Mouse (Mus musculus): ENCODE measurements around the gene Pde10a. TPM values are rescaled to one million over a fixed set of nuclear protein-coding genes. Genes with fewer than 3 reads are reported as not detected.

Pde10a gene
- polyA plus RNA-seq, 1 experiment from 2014 or later, result 3.5 TPM

DNA sequence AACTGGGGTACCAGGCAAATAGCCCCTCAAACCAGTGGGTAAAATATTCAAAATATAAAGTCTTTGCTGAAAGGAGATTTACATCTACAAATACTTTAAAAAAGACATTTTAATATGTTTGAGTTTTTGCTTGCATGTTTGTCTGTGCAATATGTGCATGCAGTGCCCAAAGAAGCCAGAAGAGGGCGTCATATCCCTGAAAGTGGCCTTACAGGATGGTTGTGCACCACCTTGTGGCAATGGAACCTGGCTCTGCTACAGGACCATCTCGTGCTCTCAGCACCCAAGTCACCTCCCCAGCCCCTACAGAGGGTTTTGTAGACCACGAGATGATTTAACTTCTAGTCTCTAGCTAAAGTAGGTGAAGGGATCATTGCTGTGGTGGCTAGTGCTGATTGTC is 8.7 kb downstream of the Pde10a start:
- Histone ChIP-seq H3K27ac (no peak overlapping the region), H3K4me3 (no peak overlapping the region), H3K9me3 (no peaks in the 10 kb centered on the region), H3K4me1 (no peaks in the 10 kb centered on the region), H3K27me3 (ENCODE audit: insufficient read depth, poor library complexity, severe bottlenecking) (peaks cover 1% of the 10 kb centered on the region; the same call in 1 of the 2 replicates), H3K36me3 (no peaks in the 10 kb centered on the region)
- 40% methylated on average over 3 of the region's 3 CpGs for WGBS
- no peak for DNase-seq (ENCODE audit: low spot score)

DNA sequence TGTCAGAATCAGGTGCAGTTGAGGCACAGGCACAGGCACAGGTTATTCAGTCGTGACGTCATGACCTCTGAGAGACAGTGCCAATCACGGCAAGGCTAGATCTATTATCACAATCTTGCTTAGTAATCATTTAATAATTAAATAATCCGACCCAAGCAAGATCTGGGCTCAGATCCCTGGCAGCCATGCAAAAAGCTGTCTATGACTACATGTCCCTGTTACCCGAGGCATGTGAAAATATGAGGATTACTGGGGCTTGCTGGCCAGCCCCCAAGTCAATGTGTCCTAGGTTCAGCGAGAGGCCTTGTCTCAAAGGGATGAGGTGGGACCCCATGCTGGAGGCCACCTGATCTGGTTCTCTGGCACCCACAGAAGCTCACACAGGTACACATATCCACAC is 11.3 kb downstream of the Pde10a start:
- Histone ChIP-seq H3K9me3 (no peaks in the 10 kb centered on the region), H3K4me3 (no peak overlapping the region), H3K36me3 (no peaks in the 10 kb centered on the region), H3K4me1 (no peaks in the 10 kb centered on the region), H3K27ac (no peak overlapping the region), H3K27me3 (ENCODE audit: insufficient read depth, poor library complexity, severe bottlenecking) (no peaks in the 10 kb centered on the region)
- whole genome bisulfite sequencing, result 78% methylated on average over 6 of the region's 6 CpGs
- DNase-seq (ENCODE audit: low spot score), result no peak

DNA sequence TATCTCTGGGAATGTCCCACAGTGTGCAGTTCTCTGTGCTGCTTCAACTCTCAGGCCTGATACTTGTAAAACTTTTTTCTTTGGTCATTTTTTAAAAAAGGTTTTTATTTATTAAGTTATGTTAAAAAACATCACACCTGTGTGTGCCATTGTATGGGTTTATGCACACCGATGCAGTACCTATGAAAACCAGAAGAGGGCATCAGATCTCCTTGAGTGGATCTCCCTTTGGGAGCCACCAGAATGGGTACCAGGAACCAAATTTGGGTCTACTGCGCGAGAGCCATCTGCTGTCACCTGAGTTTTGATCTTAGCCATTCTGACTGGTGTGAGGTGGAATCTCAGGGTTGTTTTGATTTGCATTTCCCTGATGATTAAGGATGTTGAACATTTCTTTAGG is 12.9 kb downstream of the Pde10a start:
- Histone ChIP-seq H3K36me3 (no peaks in the 10 kb centered on the region), H3K27me3 (ENCODE audit: insufficient read depth, poor library complexity, severe bottlenecking) (no peaks in the 10 kb centered on the region), H3K27ac (no peak overlapping the region), H3K4me1 (0 out of 2 replicates have a peak, but pooled peaks cover 3% of the 10 kb centered on the region), H3K4me3 (no peak overlapping the region), H3K9me3 (no peaks in the 10 kb centered on the region)
- no peak for DNase-seq (ENCODE audit: low spot score)
- WGBS, result 56% methylated on average over 3 of the region's 3 CpGs

DNA sequence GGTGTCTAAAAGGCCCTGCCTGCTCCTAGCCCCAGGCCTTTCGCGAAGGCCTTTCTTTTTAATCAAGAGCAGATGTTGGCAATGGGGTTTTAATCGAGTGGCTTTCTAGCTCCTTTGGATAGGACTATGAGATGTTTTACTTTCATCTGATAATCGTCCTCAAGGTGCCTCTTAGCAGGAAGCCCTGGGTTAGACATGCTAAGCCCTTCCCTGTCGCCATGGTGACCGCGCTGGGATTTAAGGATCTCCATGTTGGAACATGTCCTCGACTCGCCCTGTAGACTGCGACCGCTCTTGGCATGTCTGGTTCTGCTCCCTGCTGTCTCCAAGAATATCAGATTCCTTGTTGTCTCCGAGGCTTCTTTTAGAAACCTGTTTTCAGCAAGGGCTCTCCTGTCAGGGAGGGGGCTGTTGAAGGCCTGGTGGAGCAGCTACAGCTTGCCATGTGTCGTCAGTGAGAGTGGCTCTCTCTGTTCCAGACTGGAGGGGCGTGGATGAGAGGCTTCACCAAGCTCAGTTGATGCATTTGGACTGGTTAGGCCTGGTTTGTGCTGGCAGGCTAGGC is 16.9 kb downstream of the Pde10a start:
- no peak overlapping the region for H3K27ac ChIP-seq
- WGBS, result 67% methylated on average over 14 of the region's 14 CpGs
- DNase-seq (ENCODE audit: low spot score), result no peak
- no peak overlapping the region for H3K4me3 ChIP-seq
- H3K36me3 ChIP-seq, result no peaks in the 10 kb centered on the region
- no peaks in the 10 kb centered on the region for H3K9me3 ChIP-seq
- H3K27me3 ChIP-seq (ENCODE audit: insufficient read depth, poor library complexity, severe bottlenecking), result no peaks in the 10 kb centered on the region; the same call in 1 of the 2 replicates
- H3K4me1 ChIP-seq, result 0 out of 2 replicates have a peak, but pooled peaks cover 3% of the 10 kb centered on the region

DNA sequence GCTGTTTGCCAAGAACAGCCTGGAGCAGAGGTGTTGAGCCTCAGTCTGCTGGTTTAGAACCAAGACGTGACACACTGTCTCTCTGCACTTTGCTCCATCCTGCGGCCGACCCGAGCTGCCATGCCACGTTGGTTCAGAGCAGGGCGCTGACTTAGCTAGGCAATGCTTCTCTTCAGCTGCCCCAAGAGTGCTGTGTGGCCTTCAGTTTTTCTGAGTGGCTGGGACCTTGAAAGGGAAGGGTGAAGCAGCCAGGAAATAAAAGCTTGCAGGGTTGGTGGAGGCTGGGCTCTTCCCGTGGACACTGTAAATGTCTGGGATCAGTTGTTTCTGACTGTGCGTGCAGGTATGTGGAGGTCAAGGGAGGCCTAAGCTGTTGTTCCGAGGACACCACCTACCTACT is 21.2 kb downstream of the Pde10a start:
- 82% methylated on average over 9 of the region's 9 CpGs for WGBS
- H3K27me3 ChIP-seq (ENCODE audit: insufficient read depth, poor library complexity, severe bottlenecking), result peaks cover 18% of the 10 kb centered on the region
- H3K4me1 ChIP-seq, result 0 out of 2 replicates have a peak, but pooled peaks cover 3% of the 10 kb centered on the region
- H3K9me3 ChIP-seq, result no peaks in the 10 kb centered on the region
- no peaks in the 10 kb centered on the region for H3K36me3 ChIP-seq
- no peak overlapping the region for H3K27ac ChIP-seq
- no peak for DNase-seq (ENCODE audit: low spot score)
- no peak overlapping the region for H3K4me3 ChIP-seq

DNA sequence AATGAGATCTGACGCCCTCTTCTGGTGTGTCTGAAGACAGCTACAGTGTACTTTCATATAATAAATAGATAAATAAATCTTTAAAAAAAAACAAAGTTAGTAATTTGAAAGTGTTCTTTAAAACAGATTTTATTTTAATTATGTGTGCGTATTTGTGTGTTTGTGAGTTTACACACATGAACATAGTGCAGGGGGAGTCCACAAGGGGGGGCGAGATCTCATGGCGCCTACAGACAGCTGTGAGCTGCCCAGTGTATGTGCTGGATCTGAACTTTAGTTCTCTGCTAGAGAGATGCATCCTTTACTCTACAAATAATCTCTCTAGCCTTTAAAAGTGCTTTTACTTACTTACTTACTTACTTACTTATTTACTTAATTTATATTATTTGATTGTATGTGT is 23.6 kb downstream of the Pde10a start:
- no peak for DNase-seq (ENCODE audit: low spot score)
- 78% methylated on average over 4 of the region's 4 CpGs for WGBS
- Histone ChIP-seq H3K9me3 (no peaks in the 10 kb centered on the region), H3K4me3 (no peak overlapping the region), H3K27me3 (ENCODE audit: insufficient read depth, poor library complexity, severe bottlenecking) (peaks cover 18% of the 10 kb centered on the region), H3K27ac (no peak overlapping the region), H3K4me1 (peaks cover 11% of the 10 kb centered on the region; the same call in 1 of the 2 replicates), H3K36me3 (no peaks in the 10 kb centered on the region)

DNA sequence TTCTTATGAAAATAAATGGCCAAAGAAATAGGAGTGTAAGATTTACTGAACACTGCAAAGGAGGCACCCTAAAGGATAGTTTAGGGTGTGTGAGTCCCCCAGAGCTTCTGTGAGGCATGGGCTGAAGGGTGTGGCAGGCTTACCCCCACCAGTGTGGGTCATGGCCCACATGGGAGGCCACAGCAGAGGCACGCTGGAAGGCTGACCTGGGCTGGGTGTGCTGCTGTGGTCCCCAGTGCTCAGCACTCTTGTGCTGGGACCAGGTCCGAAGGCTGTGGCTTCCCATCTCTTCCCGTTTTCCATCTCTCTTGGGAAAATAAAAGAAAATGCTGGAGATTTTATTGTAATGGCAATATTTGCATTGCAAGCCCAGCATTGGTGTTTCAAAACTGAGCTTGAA is 26.5 kb downstream of the Pde10a start:
- no peak overlapping the region for H3K27ac ChIP-seq
- 80% methylated on average over 3 of the region's 3 CpGs for WGBS
- H3K36me3 ChIP-seq, result no peaks in the 10 kb centered on the region
- H3K9me3 ChIP-seq, result no peaks in the 10 kb centered on the region
- no peak for DNase-seq (ENCODE audit: low spot score)
- H3K4me3 ChIP-seq, result no peak overlapping the region
- peaks cover 20% of the 10 kb centered on the region; the same call in 1 of the 2 replicates for H3K4me1 ChIP-seq
- H3K27me3 ChIP-seq (ENCODE audit: insufficient read depth, poor library complexity, severe bottlenecking), result peaks cover 18% of the 10 kb centered on the region; the same call in 1 of the 2 replicates

DNA sequence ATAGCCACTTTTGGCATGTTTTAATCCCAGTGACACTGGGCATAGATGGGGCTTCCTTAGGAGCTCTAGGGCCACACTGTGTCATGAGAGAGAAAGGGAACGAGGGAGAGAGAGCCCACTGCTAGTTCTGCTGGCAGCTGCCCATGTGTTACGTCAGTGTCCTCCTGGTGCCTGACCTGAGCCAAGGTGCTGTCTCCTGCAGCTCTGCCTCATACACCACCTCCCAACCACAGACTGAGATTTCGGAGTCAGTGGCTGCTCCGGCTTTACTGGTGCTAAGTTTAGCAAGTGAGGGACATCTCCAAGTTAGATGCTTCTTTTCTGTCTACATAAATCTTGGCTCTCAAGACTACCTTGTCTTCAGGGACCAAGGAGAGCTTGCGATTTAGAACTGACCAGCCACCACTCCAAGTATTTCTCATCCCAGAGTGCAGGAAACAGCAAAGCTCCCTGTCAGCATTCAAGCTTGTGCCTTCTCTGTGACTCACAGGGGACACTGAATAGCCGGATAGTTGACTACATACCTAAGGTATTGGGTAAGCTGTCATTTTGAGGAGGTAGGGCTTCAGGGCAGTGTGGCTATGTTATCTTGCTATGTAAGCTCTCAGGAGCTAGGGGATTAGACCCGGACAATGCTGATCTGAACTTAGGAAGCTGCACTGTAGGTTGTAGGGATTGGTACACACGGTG is 27.3 kb downstream of the Pde10a start:
- H3K4me3 ChIP-seq, result no peak overlapping the region
- WGBS, result 52% methylated on average over 8 of the region's 8 CpGs
- no peaks in the 10 kb centered on the region for H3K9me3 ChIP-seq
- H3K4me1 ChIP-seq, result peaks cover 20% of the 10 kb centered on the region; the same call in 1 of the 2 replicates
- peak overlapping the region; percentile 29; the same call in 1 of the 2 replicates for H3K27ac ChIP-seq
- DNase-seq (ENCODE audit: low spot score), result no peak
- no peaks in the 10 kb centered on the region for H3K36me3 ChIP-seq
- H3K27me3 ChIP-seq (ENCODE audit: insufficient read depth, poor library complexity, severe bottlenecking), result peaks cover 18% of the 10 kb centered on the region; the same call in 1 of the 2 replicates

DNA sequence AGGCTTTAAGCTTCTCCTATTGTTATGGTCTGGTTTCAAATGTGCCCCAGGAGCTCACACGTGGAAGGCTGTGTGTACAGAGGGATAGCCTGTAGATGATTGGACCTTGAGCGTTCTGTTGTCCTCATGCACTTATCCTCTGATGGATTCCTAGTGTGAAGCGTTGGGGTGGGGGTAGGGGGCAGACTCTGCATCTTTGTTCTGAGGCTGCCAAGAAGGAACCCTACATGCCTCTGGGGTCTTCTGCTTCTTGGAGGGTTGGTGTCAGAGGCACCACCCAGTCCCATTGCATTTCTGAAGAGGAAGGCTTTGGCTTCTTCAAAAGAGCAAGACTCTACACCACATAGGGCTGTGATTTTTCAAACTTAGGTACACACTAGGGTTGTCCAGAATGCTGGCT is 28.4 kb downstream of the Pde10a start:
- H3K9me3 ChIP-seq, result no peaks in the 10 kb centered on the region
- H3K36me3 ChIP-seq, result no peaks in the 10 kb centered on the region
- 76% methylated on average over 3 of the region's 3 CpGs for WGBS
- peaks cover 24% of the 10 kb centered on the region; the same call in 1 of the 2 replicates for H3K27me3 ChIP-seq (ENCODE audit: insufficient read depth, poor library complexity, severe bottlenecking)
- no peak overlapping the region for H3K4me3 ChIP-seq
- H3K27ac ChIP-seq, result 0 out of 2 replicates have a peak overlapping the region, but pooled peaks have one; percentile 29
- H3K4me1 ChIP-seq, result peaks cover 20% of the 10 kb centered on the region; the same call in 1 of the 2 replicates
- DNase-seq (ENCODE audit: low spot score), result no peak

DNA sequence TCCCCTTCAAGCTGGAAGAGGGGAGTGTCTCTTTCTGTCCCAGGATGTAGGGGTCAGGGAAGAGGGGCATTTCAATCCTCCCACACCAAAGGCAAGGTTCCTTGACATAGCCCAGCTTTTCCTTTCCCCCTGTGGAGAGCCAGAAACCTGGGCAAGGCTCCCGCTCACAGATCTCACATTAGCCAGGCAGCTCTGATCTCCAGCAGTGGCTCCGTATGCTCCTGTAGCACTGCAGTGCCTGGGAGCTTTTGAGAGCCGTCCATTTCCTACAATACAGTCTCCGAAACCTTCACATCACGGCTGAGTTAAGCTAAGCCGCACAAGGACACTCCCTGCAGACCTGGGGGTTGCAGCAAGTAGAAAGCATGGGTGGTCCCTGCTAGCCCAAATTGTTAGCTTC is 29.0 kb downstream of the Pde10a start:
- peaks cover 23% of the 10 kb centered on the region; the same call in 1 of the 2 replicates for H3K27me3 ChIP-seq (ENCODE audit: insufficient read depth, poor library complexity, severe bottlenecking)
- no peak for DNase-seq (ENCODE audit: low spot score)
- H3K36me3 ChIP-seq, result no peaks in the 10 kb centered on the region
- H3K4me3 ChIP-seq, result no peak overlapping the region
- 77% methylated on average over 6 of the region's 6 CpGs for WGBS
- H3K4me1 ChIP-seq, result peaks cover 20% of the 10 kb centered on the region; the same call in 1 of the 2 replicates
- no peak overlapping the region for H3K27ac ChIP-seq
- H3K9me3 ChIP-seq, result no peaks in the 10 kb centered on the region

DNA sequence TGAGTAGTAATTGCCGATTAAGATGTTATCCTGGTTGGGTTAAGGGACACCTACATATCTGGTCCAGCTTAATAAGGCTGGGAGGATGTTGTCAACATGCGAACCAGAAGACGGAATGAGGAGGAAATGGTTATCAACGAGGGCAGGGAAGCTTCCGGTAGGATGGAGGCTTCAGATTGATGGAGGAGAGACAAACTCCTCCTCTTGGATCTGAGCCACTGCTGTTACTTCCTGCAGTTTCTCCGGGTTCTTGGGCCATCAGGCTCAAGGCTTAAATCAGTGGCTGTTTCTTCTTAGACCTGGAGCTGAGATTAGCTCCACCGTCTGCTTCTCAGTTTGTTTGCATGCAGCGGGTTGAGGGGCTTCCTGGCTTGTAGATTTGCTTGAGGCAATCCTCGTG is 30.6 kb downstream of the Pde10a start:
- H3K4me1 ChIP-seq, result peaks cover 20% of the 10 kb centered on the region; the same call in 1 of the 2 replicates
- no peaks in the 10 kb centered on the region for H3K36me3 ChIP-seq
- DNase-seq (ENCODE audit: low spot score), result no peak
- 63% methylated on average over 9 of the region's 9 CpGs for WGBS
- H3K27me3 ChIP-seq (ENCODE audit: insufficient read depth, poor library complexity, severe bottlenecking), result peaks cover 10% of the 10 kb centered on the region; the same call in 1 of the 2 replicates
- H3K27ac ChIP-seq, result no peak overlapping the region; the same call in 1 of the 2 replicates
- H3K4me3 ChIP-seq, result no peak overlapping the region
- H3K9me3 ChIP-seq, result no peaks in the 10 kb centered on the region

DNA sequence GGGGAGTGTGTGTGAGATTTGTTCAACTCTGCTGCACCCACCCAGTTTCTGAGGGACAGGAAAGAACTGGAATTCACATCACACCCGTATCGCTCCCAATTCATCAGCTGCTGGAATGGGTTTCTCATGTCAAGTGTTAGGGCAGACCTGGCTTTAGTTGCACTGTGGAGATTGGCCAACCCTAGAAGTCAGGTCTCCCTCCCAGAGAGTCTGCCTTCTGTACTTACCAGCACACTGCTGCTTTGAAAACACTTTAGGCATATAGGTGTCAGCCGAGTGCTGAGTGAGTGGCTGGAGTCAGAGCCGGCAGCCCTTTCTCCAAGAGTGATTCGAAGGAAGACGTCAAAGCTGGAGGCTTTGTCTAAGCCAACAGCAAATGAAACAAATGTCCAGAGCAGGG is 31.1 kb downstream of the Pde10a start:
- no peak overlapping the region; the same call in 1 of the 2 replicates for H3K27ac ChIP-seq
- peak; percentile 86 for DNase-seq (ENCODE audit: low spot score)
- H3K27me3 ChIP-seq (ENCODE audit: insufficient read depth, poor library complexity, severe bottlenecking), result peaks cover 6% of the 10 kb centered on the region; the same call in 1 of the 2 replicates
- H3K4me3 ChIP-seq, result no peak overlapping the region
- 43% methylated on average over 6 of the region's 6 CpGs for WGBS
- H3K36me3 ChIP-seq, result no peaks in the 10 kb centered on the region
- H3K4me1 ChIP-seq, result peaks cover 20% of the 10 kb centered on the region; the same call in 1 of the 2 replicates
- no peaks in the 10 kb centered on the region for H3K9me3 ChIP-seq

DNA sequence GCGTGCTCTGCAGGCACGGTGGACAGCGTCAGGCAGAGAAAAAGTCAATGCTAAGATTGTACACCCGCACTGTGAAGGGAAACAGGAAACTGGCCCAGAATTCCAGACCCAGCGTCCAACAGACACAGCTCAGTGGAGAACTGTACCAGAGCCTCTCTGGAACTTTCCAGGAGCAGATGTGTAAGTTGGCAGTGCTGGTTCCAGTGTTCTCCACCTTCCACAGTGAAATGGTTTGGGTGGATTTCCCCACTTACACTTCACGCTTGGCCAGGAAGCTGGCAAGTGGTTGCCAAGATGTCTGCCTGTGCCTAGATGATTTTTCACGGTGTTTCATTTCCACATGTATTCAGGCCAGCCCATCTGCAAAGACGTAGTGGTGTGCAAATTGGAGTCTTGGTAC is 32.8 kb downstream of the Pde10a start:
- H3K27me3 ChIP-seq (ENCODE audit: insufficient read depth, poor library complexity, severe bottlenecking), result peaks cover 6% of the 10 kb centered on the region; the same call in 1 of the 2 replicates
- H3K9me3 ChIP-seq, result no peaks in the 10 kb centered on the region
- no peak overlapping the region for H3K27ac ChIP-seq
- WGBS, result 65% methylated on average over 8 of the region's 8 CpGs
- no peak overlapping the region for H3K4me3 ChIP-seq
- no peak for DNase-seq (ENCODE audit: low spot score)
- H3K4me1 ChIP-seq, result peaks cover 15% of the 10 kb centered on the region; the same call in 1 of the 2 replicates
- H3K36me3 ChIP-seq, result no peaks in the 10 kb centered on the region
